Mouse (Mus musculus) ES-Bruce4 (cell line): ENCODE measurements at regions not wholly inside any gene's neighbourhood (a gene's known extent, or its start where the extent isn't known, plus 50 kb on each side); places are given as distances from the start of the nearest gene placed in this dataset.

Experiments
- CTCF ChIP-seq: IDR thresholded peaks from one replicate; pipeline ENCODE4 v1.8.1; 2011; ENCODE audit warnings: low read depth, low read length
- POLR2A ChIP-seq: IDR thresholded peaks from one replicate; pipeline ENCODE4 v1.8.1; 2011; ENCODE audit warnings: low read length; ENCODE audit not compliant: insufficient read depth

- TF ChIP-seq POLR2A: no peak
- TF ChIP-seq CTCF: no peak
These were observed 72.0 kb upstream of the Sulf2 start for GRCm38 (mm10) chr2:166227496-166227895.
